Mouse (Mus musculus): ENCODE data around the gene Gm4881.

DNA sequence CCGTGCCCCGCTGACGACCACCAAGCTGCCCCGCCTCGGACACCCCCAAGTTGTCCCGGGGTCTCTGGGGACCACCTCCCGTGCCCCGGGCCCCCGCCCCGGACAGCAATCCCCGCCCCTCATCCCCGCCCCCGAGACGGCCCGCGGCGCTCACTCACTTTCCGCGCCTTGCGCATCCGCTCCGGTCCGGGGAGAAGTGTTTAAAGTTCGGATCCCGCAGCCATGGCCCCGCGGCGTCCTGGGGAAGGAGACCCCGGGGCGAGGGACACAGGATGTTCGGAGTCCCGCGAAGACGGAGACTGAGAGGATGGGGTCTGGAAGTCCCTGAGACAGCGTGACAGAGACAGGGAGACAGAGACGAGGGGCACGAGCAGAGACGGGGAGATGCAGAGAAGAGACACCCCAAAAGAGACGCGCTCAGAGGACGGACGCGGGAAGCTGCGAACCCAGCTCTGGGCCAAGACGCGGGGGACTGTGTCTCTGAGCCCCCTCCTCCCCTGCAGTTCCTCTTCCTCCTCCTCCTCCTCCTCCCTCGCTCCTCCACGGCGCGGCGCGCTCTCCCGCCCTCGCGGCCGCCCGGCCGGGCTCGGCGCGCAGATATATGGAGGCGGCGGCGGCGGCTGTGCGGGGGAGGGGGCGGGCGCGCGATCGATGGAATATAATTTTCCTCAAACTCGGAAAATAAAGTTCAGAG is at the start of gene Gm4881:
- TF ChIP-seq TAL1 (conservative IDR thresholded peaks at IDR 0.05; ENCODE audit: low read depth, low read length) = no peak
- TF ChIP-seq CTCF (IDR thresholded peaks at IDR 0.05; ENCODE audit: low read depth, low read length) = no peak
- TF ChIP-seq POLR2AphosphoS5 (IDR thresholded peaks at IDR 0.05; ENCODE audit: insufficient replicate concordance, low read depth, low read length) = no peak
- no peak for TF ChIP-seq GATA1 (IDR thresholded peaks at IDR 0.05; ENCODE audit: borderline replicate concordance, low read length)
